Mouse (Mus musculus): Measurements from ENCODE around the gene Kctd19. TPM values are rescaled to one million over a fixed set of nuclear protein-coding genes. Genes with fewer than 3 reads are reported as not detected.

Kctd19 gene
- total RNA-seq, 2 experiments from 2014 or later = 0.23 TPM; not detected in 1

GRCm38 (mm10) chr8:105348450-105349095 lies 64.7 kb downstream of the Kctd19 start, which contains the start of gene Slc9a5:
Gene Slc9a5 (plus strand): TSS chr8:105348843.
- peak within 1 kb of the TSS; percentile 88 for H3K4me3 ChIP-seq
- DNase-seq = peak; percentile 62
- H3K27ac ChIP-seq = peak within 1 kb of the TSS; percentile 94
- peak; percentile 27; the same call in 1 of the 2 replicates for TF ChIP-seq CTCF (IDR thresholded peaks at IDR 0.05)
- intact Hi-C loops (cut with DNase I) = no loop called here

DNA sequence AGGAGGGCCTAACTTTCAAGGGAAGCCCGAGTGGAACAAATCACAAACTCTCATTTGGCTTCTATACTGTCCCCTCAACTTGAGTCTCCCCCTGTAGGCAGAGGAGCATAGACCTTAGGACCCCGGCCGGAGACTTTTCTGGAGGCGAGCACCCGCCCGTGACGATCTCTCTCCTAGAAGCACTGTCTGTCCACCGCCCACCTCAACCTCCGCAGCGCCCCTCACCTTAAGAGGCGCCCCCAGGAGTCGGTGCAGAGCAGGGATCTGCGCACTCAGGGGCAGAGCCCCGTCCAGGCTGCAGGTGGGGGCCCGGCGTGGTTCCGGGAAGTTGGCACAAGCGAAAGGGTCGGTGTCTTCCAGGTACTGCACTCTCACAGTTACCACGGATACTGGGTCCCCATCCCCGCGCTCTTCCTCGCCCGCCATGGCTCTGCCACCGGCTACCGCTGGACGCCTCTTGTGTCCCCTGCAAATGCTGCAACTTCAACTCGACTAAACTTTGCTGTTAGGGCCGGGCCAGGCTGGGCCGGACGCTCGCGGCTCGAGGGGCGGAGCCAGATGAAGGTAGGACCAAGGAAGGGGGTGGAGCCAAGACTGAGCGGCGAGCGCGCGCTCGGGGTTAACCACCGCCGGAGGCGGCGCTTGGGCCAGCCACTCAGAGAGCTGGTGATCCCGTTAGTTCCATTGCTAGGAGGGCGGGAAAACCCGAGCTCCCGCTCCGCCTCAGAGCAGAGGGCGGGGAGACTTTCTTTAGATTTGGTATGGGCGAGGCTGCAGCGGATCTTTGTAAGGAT lies 65.7 kb downstream of the Kctd19 start, which contains the start of gene Fhod1:
Fhod1 (minus strand) TSS at position 526 of the 794 bp plus-strand sequence.
- intact Hi-C loops (cut with DNase I) = no loop called here
- peak within 1 kb of the TSS; percentile 88 for H3K4me3 ChIP-seq
- peak; percentile 33 for TF ChIP-seq CTCF (IDR thresholded peaks at IDR 0.05)
- DNase-seq = peak; percentile 97
- H3K27ac ChIP-seq = peak within 1 kb of the TSS; percentile 94

DNA sequence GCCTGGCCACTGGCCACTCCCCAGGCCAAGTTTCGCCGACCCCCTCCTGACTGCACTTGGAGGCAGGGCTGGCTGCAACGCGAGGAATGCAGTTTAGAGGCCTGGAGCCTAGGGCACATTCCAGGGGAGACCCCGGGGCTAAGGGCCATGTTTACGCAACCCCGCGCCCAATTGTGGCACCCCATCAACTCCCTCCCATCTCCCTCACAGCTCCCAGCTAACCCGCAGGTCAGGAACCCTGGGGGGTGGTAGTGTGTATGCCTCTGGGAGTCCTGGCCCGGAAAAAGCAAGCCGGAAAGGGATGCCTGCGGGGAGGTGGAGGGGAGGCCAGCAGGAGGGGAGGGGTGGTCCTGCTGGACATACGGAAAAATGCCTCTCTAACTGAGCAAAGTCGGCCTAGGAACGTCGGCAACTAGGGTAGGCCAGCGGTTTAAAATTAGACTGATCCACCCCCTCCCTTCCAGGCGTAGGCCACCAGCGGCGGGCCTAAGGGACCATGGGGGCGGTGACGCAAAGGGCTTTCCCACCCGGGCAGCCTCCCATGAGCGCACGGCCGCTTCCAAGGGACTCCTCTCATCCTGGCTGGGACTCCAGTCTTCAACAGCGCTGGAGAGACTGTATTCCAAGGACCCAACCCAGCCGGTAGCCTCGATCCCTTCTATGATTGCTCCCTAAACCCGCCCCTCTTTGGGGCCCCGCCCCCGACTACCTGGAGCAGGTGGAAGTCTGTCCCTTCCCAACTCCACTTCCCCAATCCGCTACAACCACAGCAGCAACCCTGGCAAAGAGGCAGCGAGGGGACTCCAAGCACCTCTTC lies 66.5 kb downstream of the Kctd19 start:
- peak overlapping the region; percentile 88 for H3K4me3 ChIP-seq
- TF ChIP-seq CTCF (IDR thresholded peaks at IDR 0.05) = no peak
- intact Hi-C loops (cut with DNase I) = no loop called here
- H3K27ac ChIP-seq = peak overlapping the region; percentile 94
- peak; percentile 89 for DNase-seq

- intact Hi-C loops (cut with DNase I) = no loop called here
- Histone ChIP-seq H3K27ac (peak overlapping the region; percentile 94), H3K4me3 (peak overlapping the region; percentile 88)
- DNase-seq = peak; percentile 73
- no peak for TF ChIP-seq CTCF (IDR thresholded peaks at IDR 0.05)
These were observed 68.0 kb downstream of the Kctd19 start for GRCm38 (mm10) chr8:105345061-105345975.

- peak overlapping the region; percentile 94 for H3K27ac ChIP-seq
- intact Hi-C loops (cut with DNase I) = no loop called here
These were observed 69.3 kb downstream of the Kctd19 start for GRCm38 (mm10) chr8:105343791-105344574.

DNA sequence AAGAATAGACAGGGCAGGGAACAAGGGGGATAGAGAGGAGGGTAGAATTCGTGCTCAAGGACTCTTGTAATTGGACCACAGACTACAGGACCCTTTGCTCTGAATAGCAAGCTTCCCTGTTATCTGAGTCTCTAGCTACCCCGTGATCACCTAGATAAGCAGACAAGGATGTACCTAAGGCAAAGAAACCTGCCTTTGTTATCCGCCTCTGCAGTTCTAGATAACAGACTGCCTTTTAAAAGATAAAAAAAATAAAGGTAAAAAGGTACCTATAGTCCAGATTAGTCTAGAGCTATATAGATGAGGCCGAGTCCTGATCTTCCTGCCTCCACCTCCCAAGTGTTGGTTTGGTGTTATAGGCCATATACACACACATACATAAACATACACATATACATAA lies 70.5 kb downstream of the Kctd19 start:
- DNase-seq = no peak
- H3K4me3 ChIP-seq = no peak overlapping the region
- no peak for TF ChIP-seq CTCF (IDR thresholded peaks at IDR 0.05)
- no peak overlapping the region; the same call in 1 of the 2 replicates for H3K27ac ChIP-seq
- intact Hi-C loops (cut with DNase I) = no loop called here

More at GRCm38 (mm10) chr8:105343791-105344574, 69.3 kb downstream of the Kctd19 start:
- no peak for TF ChIP-seq CTCF (IDR thresholded peaks at IDR 0.05)
- peak; percentile 31 for DNase-seq
- H3K4me3 ChIP-seq = peak overlapping the region; percentile 88

DNA sequence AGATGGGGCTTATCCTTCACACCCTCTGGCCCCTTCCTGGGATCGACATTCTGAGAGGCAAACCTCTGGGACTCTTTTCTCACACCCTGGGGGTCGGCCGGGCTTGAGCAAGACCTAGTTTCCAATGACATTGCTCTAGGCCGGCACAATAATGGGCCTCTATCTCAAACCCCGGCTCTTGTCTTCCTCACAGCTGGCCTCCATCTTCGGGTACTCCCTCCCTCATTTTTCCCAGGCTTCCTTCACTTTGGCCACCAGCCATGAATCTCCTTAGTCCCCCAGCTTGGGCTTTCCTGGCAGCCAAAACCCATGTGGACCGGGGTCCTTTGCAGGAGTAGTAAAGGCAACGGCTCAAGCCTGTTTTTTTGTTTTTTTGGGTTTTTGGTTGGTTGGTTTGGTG lies 71.9 kb downstream of the Kctd19 start:
- H3K4me3 ChIP-seq = no peak overlapping the region; the same call in 1 of the 2 replicates
- intact Hi-C loops (cut with DNase I) = no loop called here
- peak overlapping the region; percentile 83 for H3K27ac ChIP-seq
- DNase-seq = peak; percentile 21
- no peak for TF ChIP-seq CTCF (IDR thresholded peaks at IDR 0.05)

DNA sequence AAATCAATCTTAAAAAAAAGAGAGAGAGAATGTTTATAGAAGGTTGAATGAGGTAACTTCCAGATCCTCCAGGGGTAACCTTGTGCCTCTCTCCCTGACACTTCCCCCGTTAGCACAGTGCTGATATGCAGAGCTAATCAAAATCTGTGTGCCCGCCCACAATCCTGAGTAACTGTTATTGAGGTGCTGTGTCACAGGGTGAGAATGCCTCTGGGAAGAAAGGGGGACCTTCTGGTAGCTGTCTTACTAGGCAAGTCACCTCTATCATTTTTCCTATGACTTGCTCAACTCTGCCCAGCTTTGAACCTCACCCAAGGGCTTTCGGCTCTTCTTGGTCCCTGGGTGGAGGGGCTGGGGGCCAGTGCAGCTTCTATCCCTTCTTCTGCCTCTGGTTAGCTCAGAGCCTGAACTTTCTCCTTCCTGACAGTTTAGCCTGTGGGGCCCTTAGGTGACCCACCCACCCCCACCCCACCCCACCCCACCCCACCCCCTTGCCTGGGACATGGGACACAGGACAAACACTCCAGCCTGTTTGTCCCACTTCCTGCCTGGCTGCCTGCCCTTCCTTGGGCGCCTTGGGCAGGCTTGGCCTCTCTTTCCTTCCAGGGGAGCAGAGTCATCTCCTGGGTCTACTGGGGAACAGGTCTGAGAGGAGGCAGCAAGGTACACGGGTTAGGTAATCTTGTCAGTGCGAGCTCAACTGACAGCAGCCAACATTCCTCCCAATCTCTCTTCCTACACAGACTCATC lies 73.2 kb downstream of the Kctd19 start:
- no peak overlapping the region; the same call in 1 of the 2 replicates for H3K4me3 ChIP-seq
- intact Hi-C loops (cut with DNase I) = no loop called here
- peak overlapping the region; percentile 83 for H3K27ac ChIP-seq
- peak; percentile 65 for DNase-seq
- no peak for TF ChIP-seq CTCF (IDR thresholded peaks at IDR 0.05)

GRCm38 (mm10) chr8:105338992-105339391 lies 74.3 kb downstream of the Kctd19 start:
- H3K27ac ChIP-seq = peak overlapping the region; percentile 83
- H3K4me3 ChIP-seq = no peak overlapping the region
- intact Hi-C loops (cut with DNase I) = no loop called here
- peak; percentile 9 for DNase-seq
- TF ChIP-seq CTCF (IDR thresholded peaks at IDR 0.05) = no peak
